Mouse (Mus musculus) cerebellum, postnatal 14 days (tissue): ENCODE results near the gene 2010003K11Rik.
"Not testable (repeated sequence)": the region's sequence is repeated elsewhere in the genome, so short reads cannot be mapped to it uniquely, and the experiment has no call there.

Source experiments
- DNase-seq, 2 experiments: peaks; one replicate each; pipeline ENCODE4 v3.0.0; 2021; ENCODE audit warnings: mixed read lengths in 2 of 2

Gene 2010003K11Rik

GRCm38 (mm10) chr19:4455071-4455800, 43.1 kb downstream of the 2010003K11Rik start:
- DNase-seq = no peak

- not testable (repeated sequence) for DNase-seq
Measured at GRCm38 (mm10) chr19:4454040-4454439, 44.3 kb downstream of the 2010003K11Rik start.

- DNase-seq = no peak
Measured at GRCm38 (mm10) chr19:4452525-4452924, 45.9 kb downstream of the 2010003K11Rik start.

GRCm38 (mm10) chr19:4451965-4452364, 46.4 kb downstream of the 2010003K11Rik start:
- peak in 1 of 2 experiments; percentile 50 for DNase-seq

- no peak for DNase-seq
Measured at GRCm38 (mm10) chr19:4451098-4451497, 47.3 kb downstream of the 2010003K11Rik start.

- DNase-seq = no peak
Measured at GRCm38 (mm10) chr19:4450666-4451065, 47.7 kb downstream of the 2010003K11Rik start.

GRCm38 (mm10) chr19:4449230-4449629, 49.2 kb downstream of the 2010003K11Rik start:
- no peak for DNase-seq

- peak in 1 of 2 experiments; percentile 34 for DNase-seq
Measured at GRCm38 (mm10) chr19:4447445-4447844, 50.9 kb downstream of the 2010003K11Rik start.
